Mouse (Mus musculus) G1E (cell line): ENCODE measurements at regions not wholly inside any gene's neighbourhood (a gene's known extent, or its start where the extent isn't known, plus 50 kb on each side); places are given as distances from the start of the nearest gene placed in this dataset.
"Not testable (repeated sequence)": the region's sequence is repeated elsewhere in the genome, so short reads cannot be mapped to it uniquely, and the experiment has no call there.

Experiments used
- ATAC-seq: 2 replicates; pipeline ENCODE4 v1.8.0; 2016; ENCODE audit warnings: mild to moderate bottlenecking; ENCODE audit not compliant: insufficient number of reproducible peaks, poor library complexity, low FRiP score, severe bottlenecking; ENCODE audit errors: extremely low read depth
- DNase-seq: peaks from one replicate; pipeline ENCODE4 v3.0.0; 2012; ENCODE audit warnings: low spot score
- H3K27me3 ChIP-seq: 2 replicates; pipeline ENCODE4 v1.6.1; 2012; ENCODE audit warnings: mild to moderate bottlenecking, low read length, inconsistent platforms; ENCODE audit not compliant: insufficient read depth
- H3K36me3 ChIP-seq: replicated peaks from 2 replicates; pipeline ENCODE3; 2012; ENCODE audit warnings: mild to moderate bottlenecking, inconsistent platforms
- H3K4me1 ChIP-seq: 2 replicates; pipeline ENCODE4 v1.6.1; 2012; ENCODE audit warnings: low read depth, low read length, inconsistent platforms, mixed read lengths; ENCODE audit not compliant: insufficient read depth
- H3K4me3 ChIP-seq: 2 replicates; pipeline ENCODE4 v1.5.1; 2012; ENCODE audit warnings: low read depth, mild to moderate bottlenecking, inconsistent platforms, low read length, moderate library complexity, mixed read lengths
- H3K9me3 ChIP-seq: replicated peaks from 2 replicates; pipeline ENCODE4 v1.6.1; 2012; ENCODE audit warnings: inconsistent platforms

DNA sequence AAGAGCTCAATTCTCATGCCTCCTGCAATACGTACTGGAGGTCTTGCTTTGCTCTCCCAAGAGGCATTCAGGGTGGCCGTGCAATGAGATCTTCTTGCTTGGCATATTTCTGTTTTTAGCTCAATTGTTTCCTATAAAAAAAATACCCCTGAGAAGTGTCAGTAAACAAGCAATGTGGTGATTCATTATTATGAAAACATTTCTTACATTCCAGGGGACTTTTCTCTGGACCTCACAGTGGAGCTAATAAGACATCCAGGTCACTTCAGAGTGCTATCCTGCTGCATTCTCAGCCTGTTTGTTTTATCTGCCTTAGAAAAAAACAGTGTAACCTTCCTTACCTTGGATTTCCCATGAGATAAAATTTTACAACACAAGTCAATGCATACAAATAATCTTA lies 532.0 kb downstream of the Dad1 start:
- H3K27me3 ChIP-seq, H3K4me1 ChIP-seq, H3K4me3 ChIP-seq, H3K9me3 ChIP-seq, ATAC-seq, H3K36me3 ChIP-seq, DNase-seq: not testable (repeated sequence)

DNA sequence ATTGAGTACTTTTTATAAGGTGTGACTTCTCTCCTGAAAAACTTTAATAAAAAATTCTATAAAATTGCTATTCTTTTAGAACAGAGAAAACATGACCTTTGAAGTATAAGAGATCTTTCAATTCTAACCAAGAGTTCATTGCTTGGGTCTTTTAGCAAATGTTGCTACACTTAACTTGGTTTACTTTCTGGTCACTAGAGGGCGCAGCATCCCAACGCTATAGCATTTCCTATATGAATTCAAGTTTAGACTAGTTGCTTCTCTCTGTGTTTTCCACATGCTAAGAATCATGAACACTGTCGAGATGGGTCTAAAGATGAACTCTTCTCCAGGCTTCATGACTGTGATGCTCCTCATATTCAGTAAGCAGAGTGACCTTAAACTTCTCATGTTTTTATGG lies 544.3 kb downstream of the Dad1 start:
- not testable (repeated sequence) for H3K36me3 ChIP-seq, ATAC-seq, H3K4me3 ChIP-seq, H3K4me1 ChIP-seq, H3K27me3 ChIP-seq, DNase-seq, H3K9me3 ChIP-seq

DNA sequence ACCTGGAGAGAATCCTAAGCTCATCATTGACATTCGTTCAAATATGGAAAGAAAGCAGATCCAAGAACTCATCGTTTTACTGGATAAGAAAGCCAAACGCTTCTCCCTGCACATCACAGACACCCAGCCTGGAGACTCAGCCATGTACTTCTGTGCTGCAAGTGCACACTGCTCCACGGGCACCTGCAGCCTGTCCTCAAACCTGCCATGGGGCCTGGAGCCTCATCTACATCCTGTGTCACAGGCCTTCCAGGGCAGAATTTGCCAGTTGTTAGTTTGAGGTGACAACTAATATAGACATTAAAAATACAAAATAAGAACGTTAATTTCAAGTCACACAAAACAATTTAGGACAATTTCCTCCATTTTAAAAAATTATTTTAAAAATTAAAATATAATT lies 549.6 kb downstream of the Dad1 start:
- not testable (repeated sequence) for H3K9me3 ChIP-seq, H3K4me1 ChIP-seq, H3K4me3 ChIP-seq, DNase-seq, H3K27me3 ChIP-seq, H3K36me3 ChIP-seq, ATAC-seq

DNA sequence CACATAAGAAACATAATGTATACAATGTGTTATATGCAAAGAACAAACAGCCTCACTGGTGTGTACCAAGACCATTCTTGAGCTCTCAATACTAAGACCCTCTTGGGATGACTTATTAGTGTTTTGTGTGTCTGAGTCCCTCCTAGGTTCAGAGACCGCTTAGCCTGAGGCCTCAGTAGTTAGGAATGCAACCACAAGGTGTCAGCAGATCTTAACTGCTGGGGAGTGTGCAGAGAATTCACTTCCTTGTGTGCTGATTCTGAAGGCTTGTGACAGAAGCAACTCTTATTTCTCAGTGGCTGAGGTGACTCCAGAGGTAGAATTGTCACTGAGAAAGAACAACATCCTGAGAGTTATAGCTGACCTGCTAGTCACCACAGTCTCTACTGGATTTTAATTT lies 550.3 kb downstream of the Dad1 start:
- not testable (repeated sequence) for H3K27me3 ChIP-seq, H3K4me3 ChIP-seq, DNase-seq, H3K36me3 ChIP-seq, H3K4me1 ChIP-seq, H3K9me3 ChIP-seq, ATAC-seq

DNA sequence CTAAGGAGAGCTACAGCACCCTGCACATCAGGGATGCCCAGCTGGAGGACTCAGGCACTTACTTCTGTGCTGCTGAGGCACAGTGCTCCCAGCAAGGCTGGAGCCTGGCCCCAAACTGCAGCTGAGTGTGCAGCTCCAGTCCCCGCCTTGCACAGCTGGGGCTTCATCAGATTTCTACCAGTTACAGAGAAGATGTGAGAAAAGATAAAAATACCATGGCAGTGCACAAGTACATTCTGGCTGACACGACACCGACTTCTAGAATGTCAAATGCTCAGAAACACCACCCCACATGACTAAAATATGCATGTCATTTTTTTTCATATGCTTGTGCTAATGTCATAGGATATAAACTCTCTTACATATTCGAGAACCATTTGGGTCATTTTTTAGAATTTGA lies 569.8 kb downstream of the Dad1 start:
- not testable (repeated sequence) for H3K4me1 ChIP-seq, DNase-seq, H3K4me3 ChIP-seq, H3K9me3 ChIP-seq, ATAC-seq, H3K27me3 ChIP-seq, H3K36me3 ChIP-seq

DNA sequence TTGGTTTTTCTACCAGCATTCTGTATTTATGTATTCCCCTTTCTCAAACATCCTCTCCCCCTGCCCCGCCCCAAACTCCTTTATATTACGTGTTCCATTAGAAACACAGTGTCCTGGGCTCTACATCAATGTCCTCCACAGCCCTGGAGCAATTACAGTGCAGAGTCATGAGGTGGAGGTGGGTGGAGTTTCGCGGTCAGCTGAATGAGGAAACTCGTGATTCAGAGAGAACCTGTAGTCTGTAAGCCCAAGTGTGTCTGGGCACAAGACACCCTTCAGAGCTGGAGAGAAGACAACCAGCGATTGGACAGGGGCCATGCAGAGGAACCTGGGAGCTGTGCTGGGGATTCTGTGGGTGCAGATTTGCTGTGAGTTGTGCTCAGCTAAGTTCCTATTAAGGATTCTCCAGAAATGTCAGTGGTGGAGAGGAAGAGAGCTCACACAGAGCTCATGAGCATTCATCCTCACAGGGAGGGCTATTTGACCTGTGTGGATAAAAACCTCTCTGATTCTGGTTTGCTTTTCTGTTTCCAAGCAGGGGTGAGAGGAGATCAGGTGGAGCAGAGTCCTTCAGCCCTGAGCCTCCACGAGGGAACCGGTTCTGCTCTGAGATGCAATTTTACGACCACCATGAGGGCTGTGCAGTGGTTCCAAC lies 570.4 kb downstream of the Dad1 start:
- DNase-seq, H3K4me3 ChIP-seq, H3K9me3 ChIP-seq, ATAC-seq, H3K36me3 ChIP-seq, H3K4me1 ChIP-seq, H3K27me3 ChIP-seq: not testable (repeated sequence)

DNA sequence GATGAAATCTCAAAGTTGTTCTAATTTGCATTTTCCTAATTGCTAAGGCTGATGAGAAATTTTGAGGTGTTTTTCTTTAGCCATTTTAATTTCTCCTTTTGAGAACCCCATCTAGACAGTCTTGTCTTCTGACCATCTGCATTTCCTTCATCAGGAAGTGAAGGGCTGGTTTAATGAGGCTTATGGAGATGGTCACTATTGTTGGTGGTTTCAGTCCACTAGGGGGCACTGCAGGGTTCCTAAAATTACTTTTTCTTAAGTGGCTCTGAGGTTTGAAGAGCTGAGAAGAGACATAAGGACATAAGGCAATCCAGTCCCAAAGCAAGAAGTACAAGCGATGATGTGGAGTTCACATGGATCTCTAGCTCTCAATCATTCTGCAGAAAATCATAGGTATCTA lies 571.2 kb downstream of the Dad1 start:
- H3K4me3 ChIP-seq, H3K27me3 ChIP-seq, DNase-seq, H3K9me3 ChIP-seq, H3K36me3 ChIP-seq, ATAC-seq, H3K4me1 ChIP-seq: not testable (repeated sequence)

DNA sequence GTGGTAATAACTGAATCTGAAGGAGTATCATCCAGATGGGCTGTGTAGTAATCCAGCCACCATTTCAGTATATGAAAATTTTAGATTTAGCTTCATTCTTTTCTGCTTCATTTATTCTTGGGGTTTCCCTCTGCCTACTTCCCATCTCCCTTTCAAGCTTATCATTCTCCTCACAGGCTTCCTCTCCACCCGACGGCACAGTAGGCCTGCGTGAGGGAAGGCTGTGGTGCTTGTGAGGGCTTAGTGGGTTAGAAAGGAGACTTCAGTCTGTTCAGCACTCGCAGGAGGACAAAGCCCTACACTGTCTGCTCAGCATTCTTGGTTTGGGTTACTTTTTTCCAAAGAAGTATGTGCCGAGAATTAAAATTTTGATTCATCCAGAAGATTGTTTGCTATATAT lies 572.6 kb downstream of the Dad1 start:
- not testable (repeated sequence) for H3K27me3 ChIP-seq, ATAC-seq, DNase-seq, H3K4me3 ChIP-seq, H3K36me3 ChIP-seq, H3K4me1 ChIP-seq, H3K9me3 ChIP-seq

DNA sequence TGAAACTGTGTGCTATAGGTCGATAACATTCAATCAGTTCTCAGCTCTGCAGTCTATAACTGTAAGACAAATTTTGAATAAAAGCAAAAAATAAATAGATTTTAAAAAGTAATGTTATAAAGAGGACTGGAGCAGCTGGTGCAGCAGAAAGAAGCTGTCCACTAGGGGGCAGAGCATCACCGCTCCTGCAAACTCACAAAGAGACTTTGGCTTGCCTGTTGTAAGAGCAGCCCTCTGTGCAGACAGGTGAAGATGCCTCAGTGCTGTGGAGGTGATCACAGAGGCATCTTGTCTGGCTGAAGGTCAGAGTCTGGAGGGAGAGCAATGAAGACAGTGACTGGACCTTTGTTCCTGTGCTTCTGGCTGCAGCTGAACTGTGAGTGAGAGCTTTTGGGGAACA lies 588.2 kb downstream of the Dad1 start:
- H3K4me3 ChIP-seq, H3K27me3 ChIP-seq, ATAC-seq, H3K4me1 ChIP-seq, DNase-seq, H3K36me3 ChIP-seq, H3K9me3 ChIP-seq: not testable (repeated sequence)

DNA sequence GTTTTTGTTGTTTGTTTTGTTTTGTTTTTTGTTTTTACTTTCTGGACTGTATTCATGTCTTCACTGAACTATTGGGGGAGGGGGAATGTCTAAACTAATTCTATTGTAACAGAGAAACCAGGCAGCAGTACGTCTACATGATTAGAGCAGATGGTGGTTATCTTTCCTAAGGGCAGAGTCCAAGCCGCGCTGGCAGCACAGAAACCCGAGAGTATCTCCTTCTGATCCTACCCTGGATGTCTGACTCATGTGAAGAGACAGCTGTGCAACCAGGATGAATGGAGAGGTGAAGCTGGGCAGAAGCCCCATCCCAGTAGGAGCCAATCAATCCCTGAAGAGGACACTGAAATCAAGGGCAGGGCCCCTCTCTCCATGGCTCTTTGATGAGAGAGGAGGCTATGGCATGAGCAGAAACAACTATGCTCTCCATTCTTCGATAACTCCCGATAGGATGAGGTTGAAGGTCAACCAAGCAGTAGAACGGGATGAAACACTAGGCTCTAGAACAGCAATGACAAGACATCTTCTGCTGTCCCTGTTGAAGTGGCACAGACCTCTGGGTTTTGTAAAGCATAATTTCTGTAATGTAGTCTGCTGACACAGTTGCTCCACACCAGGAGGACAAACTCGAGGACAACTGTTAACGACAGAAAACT lies 591.1 kb downstream of the Dad1 start:
- H3K36me3 ChIP-seq, H3K9me3 ChIP-seq, ATAC-seq, H3K27me3 ChIP-seq, H3K4me3 ChIP-seq, H3K4me1 ChIP-seq, DNase-seq: not testable (repeated sequence)

DNA sequence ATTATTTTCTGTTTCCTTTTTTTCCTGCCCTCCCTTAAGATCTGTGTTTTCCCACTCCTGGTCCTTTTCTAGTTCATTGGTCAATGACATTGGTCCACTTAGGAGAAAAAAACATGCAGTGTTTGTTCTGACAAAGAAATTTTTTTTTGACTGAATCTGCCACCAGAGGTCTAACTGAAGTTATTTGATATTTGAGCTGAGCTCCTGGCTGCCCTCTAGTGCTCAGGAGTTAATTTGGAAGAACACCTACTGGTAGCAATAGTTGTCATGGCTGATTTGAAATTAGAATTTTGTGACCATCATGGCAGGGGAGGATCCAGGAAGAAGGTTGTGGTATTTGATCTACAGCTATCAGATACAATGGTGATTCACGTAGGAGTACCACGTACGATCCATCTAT lies 599.2 kb downstream of the Dad1 start:
- H3K36me3 ChIP-seq, ATAC-seq, H3K4me1 ChIP-seq, H3K9me3 ChIP-seq, DNase-seq, H3K4me3 ChIP-seq, H3K27me3 ChIP-seq: not testable (repeated sequence)

DNA sequence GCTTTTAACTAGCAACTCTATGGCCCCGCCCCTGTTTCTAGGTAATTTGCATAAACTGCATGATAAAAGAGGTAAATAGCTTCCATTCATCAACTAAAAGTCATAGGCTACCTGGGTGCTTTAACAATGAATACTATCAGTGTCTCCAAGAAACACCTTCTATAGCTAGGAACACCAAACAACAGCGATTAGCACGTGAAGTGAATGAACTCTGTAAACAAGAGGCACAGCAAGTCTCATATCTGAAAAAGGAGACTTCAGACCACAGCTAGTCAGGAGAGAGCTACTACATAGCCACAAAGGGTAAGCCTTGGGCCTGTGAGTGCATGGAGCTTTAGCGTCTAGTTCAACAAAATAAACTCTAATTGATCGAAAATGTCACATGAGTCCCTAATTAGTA lies 602.8 kb downstream of the Dad1 start:
- not testable (repeated sequence) for ATAC-seq, H3K9me3 ChIP-seq, H3K27me3 ChIP-seq, H3K4me3 ChIP-seq, DNase-seq, H3K4me1 ChIP-seq, H3K36me3 ChIP-seq
